Mouse (Mus musculus) kidney, postnatal 0 days (tissue): ENCODE data around the gene Ccdc36. TPM values are rescaled to one million over a fixed set of nuclear protein-coding genes. Genes with fewer than 3 reads are reported as not detected.

ENCODE experiments used
- ATAC-seq: fragments of 200-750 bp; cut with Nextera tagmentation; replicated peaks from 2 replicates; pipeline ENCODE4 v1.8.0; 2017; ENCODE audit warnings: low read depth, moderate number of reproducible peaks, moderate TSS enrichment, moderate library complexity; ENCODE audit not compliant: low FRiP score
- DNase-seq: peaks from one replicate; pipeline ENCODE4 v3.0.0-alpha.2; 2016; ENCODE audit warnings: low spot score
- H3K27ac ChIP-seq: fragments of 300-500 bp; sonication (generic); 2 replicates; pipeline ENCODE4 v1.5.1; 2014; ENCODE audit warnings: mild to moderate bottlenecking
- H3K27me3 ChIP-seq: fragments of 300-500 bp; sonication (generic); 2 replicates; pipeline ENCODE4 v1.6.1; 2014; ENCODE audit warnings: low read length, mixed read lengths; ENCODE audit not compliant: insufficient read depth
- H3K36me3 ChIP-seq: fragments of 300-500 bp; sonication (generic); 2 replicates; pipeline ENCODE4 v1.6.1; 2014; ENCODE audit warnings: low read length, mixed read lengths; ENCODE audit not compliant: insufficient read depth
- H3K4me1 ChIP-seq: fragments of 300-500 bp; sonication (generic); replicated peaks from 2 replicates; pipeline ENCODE4 v1.6.1; 2014; ENCODE audit warnings: antibody characterized with exemption, low read length, mixed read lengths; ENCODE audit not compliant: insufficient read depth
- H3K4me2 ChIP-seq: fragments of 300-500 bp; sonication (generic); 2 replicates; pipeline ENCODE4 v1.6.1; 2014; ENCODE audit warnings: mild to moderate bottlenecking, low read length, moderate library complexity, mixed read lengths
- H3K4me3 ChIP-seq: fragments of 300-500 bp; sonication (generic); replicated peaks from 2 replicates; pipeline ENCODE4 v1.5.1; 2014; ENCODE audit warnings: low read depth, low read length
- H3K9ac ChIP-seq: fragments of 300-500 bp; sonication (generic); 2 replicates; pipeline ENCODE4 v1.6.1; 2014; ENCODE audit warnings: low read depth, low read length
- H3K9me3 ChIP-seq: fragments of 300-500 bp; sonication (generic); replicated peaks from 2 replicates; pipeline ENCODE4 v1.6.1; 2016; ENCODE audit warnings: low read length, inconsistent platforms, mixed read lengths
- CTCF ChIP-seq: IDR thresholded peaks from 2 replicates; pipeline ENCODE4 v1.5.1; 2016; ENCODE audit warnings: antibody characterized with exemption, low read depth, mild to moderate bottlenecking, moderate library complexity
- WGBS: fragments of 180-500 bp; shearing (Covaris S2); extraction: QIAGEN DNeasy Blood & Tissue Kit; methylation state at CpG from one replicate; pipeline ENCODE4 v1.1.7; 2014; 5-methylcytosine and 5-hydroxymethylcytosine counted together
- polyA plus RNA-seq: library from polyadenylated mRNA; unstranded; fragments of >200 nt; fragmentation: Nextera tagmentation; extraction: Ambion mirVana; gene quantifications from 2 replicates; pipeline ENCODE4 v1.2.1, GENCODE M21; 2015

The Ccdc36 gene
- polyA plus RNA-seq, 1 experiment from 2014 or later, result 0.96 TPM

GRCm38 (mm10) chr9:108389220-108389619 lies 39.1 kb downstream of the Ccdc36 start:
- 77% methylated on average over 6 of the region's 6 CpGs for WGBS
- Histone ChIP-seq H3K27me3 (no peaks in the 10 kb centered on the region), H3K4me2 (no peak overlapping the region), H3K9ac (no peak overlapping the region), H3K36me3 (peaks cover 69% of the 10 kb centered on the region), H3K4me3 (no peak overlapping the region), H3K27ac (no peak overlapping the region), H3K4me1 (no peaks in the 10 kb centered on the region), H3K9me3 (no peaks in the 10 kb centered on the region)
- DNase-seq, result no peak
- no peak for TF ChIP-seq CTCF
- no peak for ATAC-seq

- TF ChIP-seq CTCF, result no peak
- 72% methylated on average over 10 of the region's 10 CpGs for WGBS
- Histone ChIP-seq H3K4me3 (no peak overlapping the region), H3K9me3 (no peaks in the 10 kb centered on the region), H3K36me3 (peaks cover 75% of the 10 kb centered on the region), H3K27ac (no peak overlapping the region), H3K9ac (no peak overlapping the region), H3K4me1 (no peaks in the 10 kb centered on the region), H3K4me2 (no peak overlapping the region), H3K27me3 (no peaks in the 10 kb centered on the region)
- no peak for ATAC-seq
- no peak for DNase-seq
Measured at GRCm38 (mm10) chr9:108388601-108389000, 39.7 kb downstream of the Ccdc36 start.

GRCm38 (mm10) chr9:108386816-108387215 lies 41.5 kb downstream of the Ccdc36 start:
- Histone ChIP-seq H3K9me3 (no peaks in the 10 kb centered on the region), H3K36me3 (peaks cover 76% of the 10 kb centered on the region), H3K4me2 (no peak overlapping the region), H3K27me3 (no peaks in the 10 kb centered on the region), H3K4me3 (no peak overlapping the region), H3K4me1 (no peaks in the 10 kb centered on the region), H3K27ac (no peak overlapping the region), H3K9ac (no peak overlapping the region)
- 74% methylated on average over 4 of the region's 4 CpGs for WGBS
- no peak for TF ChIP-seq CTCF
- DNase-seq (no peak), ATAC-seq (no peak)

- Histone ChIP-seq H3K4me1 (no peaks in the 10 kb centered on the region), H3K36me3 (peaks cover 77% of the 10 kb centered on the region), H3K27ac (no peak overlapping the region), H3K27me3 (no peaks in the 10 kb centered on the region), H3K9me3 (no peaks in the 10 kb centered on the region), H3K4me2 (no peak overlapping the region), H3K4me3 (no peak overlapping the region), H3K9ac (no peak overlapping the region)
- no peak for DNase-seq
- no peak for TF ChIP-seq CTCF
- 80% methylated on average over 7 of the region's 7 CpGs for WGBS
- no peak for ATAC-seq
Measured at GRCm38 (mm10) chr9:108385006-108385405, 43.3 kb downstream of the Ccdc36 start.

GRCm38 (mm10) chr9:108381382-108381781 lies 46.9 kb downstream of the Ccdc36 start:
- Histone ChIP-seq H3K4me2 (no peak overlapping the region), H3K9ac (no peak overlapping the region), H3K9me3 (no peaks in the 10 kb centered on the region), H3K4me1 (no peaks in the 10 kb centered on the region), H3K27me3 (no peaks in the 10 kb centered on the region), H3K27ac (no peak overlapping the region), H3K36me3 (peaks cover 73% of the 10 kb centered on the region), H3K4me3 (no peak overlapping the region)
- ATAC-seq (no peak), DNase-seq (no peak)
- no peak for TF ChIP-seq CTCF
- WGBS, result 96% methylated on average over 9 of the region's 9 CpGs

- Histone ChIP-seq H3K9me3 (no peaks in the 10 kb centered on the region), H3K27me3 (no peaks in the 10 kb centered on the region), H3K4me2 (no peak overlapping the region), H3K4me1 (no peaks in the 10 kb centered on the region), H3K36me3 (peaks cover 73% of the 10 kb centered on the region), H3K27ac (no peak overlapping the region), H3K4me3 (no peak overlapping the region), H3K9ac (no peak overlapping the region)
- ATAC-seq (no peak), DNase-seq (no peak)
- 92% methylated on average over 4 of the region's 4 CpGs for WGBS
- no peak for TF ChIP-seq CTCF
Measured at GRCm38 (mm10) chr9:108379294-108379693, 49.0 kb downstream of the Ccdc36 start.

GRCm38 (mm10) chr9:108378736-108379135 lies 49.5 kb downstream of the Ccdc36 start:
- Histone ChIP-seq H3K4me1 (no peaks in the 10 kb centered on the region), H3K4me3 (no peak overlapping the region), H3K36me3 (peaks cover 73% of the 10 kb centered on the region), H3K27me3 (no peaks in the 10 kb centered on the region), H3K9ac (no peak overlapping the region), H3K27ac (no peak overlapping the region), H3K4me2 (no peak overlapping the region), H3K9me3 (no peaks in the 10 kb centered on the region)
- no peak for TF ChIP-seq CTCF
- ATAC-seq, result no peak
- 85% methylated on average over 5 of the region's 5 CpGs for WGBS
- no peak for DNase-seq
